Mouse (Mus musculus): ENCODE data around the gene Wdr63.
"Not testable (repeated sequence)": the region's sequence is repeated elsewhere in the genome, so short reads cannot be mapped to it uniquely, and the experiment has no call there.

Gene Wdr63

DNA sequence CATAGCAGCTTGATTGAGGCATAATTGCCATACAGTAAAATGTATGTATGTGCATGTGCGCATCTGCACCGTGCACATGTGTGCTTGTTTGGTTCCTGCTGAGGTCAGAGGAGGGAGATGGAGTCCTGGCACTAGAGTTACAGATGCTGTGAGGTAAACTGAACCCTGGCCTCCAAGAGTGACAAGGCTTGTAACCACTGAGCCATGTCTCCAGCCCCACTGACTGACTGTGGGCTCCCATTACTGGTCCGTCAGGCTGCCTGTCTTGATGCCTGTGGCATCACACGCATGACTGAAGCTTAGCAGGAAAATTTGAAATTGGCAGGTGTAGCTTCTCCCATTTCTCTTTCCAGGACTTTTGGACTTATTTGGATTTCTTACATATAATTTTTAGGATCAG lies 97.2 kb downstream of the Wdr63 start:
- DNase-seq (ENCODE audit: low read depth): no peak

DNA sequence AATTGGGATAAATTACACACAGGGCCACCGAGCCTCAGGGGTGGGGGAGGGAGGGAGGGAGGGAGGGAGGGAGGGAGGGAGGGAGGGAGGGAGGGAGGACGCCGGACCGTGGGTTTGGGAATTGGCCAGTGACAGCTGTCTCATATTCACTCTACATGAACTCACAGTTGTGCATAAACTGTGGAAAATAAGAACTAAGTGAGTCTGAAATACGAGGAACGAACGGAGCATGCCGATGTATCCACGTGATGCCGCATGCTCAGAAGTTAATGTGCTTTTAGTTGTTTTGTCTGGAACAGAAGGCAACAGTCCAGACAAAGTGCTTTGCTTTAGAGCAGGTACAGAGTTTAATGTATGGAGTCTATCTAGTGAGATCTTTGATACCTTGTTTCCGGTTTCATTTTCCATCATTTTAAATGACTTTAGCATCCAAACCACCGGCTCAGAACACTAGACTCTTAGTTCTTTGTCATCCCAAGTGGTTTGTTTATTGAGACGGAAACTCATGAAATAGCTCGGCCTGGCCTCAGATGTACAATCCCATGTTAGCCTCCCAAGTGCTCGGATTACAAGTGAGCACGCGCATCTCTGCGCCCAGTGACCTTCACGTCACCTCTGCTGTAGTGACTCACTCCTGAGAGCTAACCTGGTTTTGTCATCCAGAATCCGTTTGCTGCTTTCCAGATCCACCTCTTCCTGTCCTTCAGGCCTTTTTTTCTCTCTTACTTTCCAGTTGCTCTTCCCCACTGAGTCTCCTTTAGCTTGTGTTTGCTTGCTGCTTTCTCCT lies 97.9 kb downstream of the Wdr63 start:
- DNase-seq (ENCODE audit: low read depth): peak; percentile 68

DNA sequence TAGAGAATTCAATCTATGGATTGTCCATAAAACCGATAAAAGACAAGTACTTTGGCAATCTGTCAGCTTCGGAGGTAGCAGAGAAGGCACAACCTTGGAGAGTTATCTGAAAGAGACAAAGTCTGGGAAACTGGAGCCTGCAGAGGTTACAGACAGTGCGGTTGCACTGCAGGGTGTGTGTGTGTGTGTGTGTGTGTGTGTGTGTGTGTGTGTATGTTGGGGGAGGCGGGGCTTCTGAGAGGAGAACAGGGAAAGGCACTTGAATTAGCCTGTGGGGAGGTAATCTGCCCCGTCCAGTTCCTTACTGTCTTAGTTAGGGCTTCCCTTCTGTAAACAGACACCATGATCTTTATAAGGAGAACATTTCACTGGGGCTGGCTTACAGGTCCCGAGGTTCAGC lies 100.1 kb downstream of the Wdr63 start:
- no peak for DNase-seq (ENCODE audit: low read depth)

DNA sequence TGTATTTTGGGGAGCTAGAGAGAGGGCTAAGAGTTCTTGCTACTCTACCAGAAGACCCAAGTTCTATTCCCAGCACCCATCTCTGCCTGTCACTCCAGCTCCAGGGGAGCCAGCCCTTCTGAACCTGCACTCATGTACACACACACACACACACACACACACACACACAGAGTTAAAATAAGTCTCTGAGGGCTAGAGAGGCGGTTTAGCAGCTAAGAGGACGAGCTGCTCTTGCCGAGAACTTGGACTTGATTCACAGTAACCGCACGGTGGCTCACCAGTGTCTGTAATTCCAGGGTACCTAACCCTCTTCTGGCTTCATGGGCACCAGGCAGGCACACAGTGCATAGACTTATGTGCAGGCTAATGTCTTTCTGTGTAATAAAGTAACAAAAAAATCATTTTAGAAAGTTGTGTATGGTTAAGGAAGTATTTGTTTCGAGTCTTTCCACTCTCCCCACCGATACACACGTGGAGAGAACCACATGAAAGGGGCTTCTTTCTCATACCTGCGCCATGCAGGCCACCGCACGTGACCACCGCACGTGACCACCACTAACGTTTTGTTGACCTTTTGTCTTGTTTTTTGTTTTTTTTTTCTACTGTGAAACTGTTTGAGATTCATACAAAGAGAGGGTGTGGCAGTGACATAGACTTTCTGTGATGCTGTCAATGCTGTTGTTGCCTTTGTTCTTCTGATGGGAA lies 103.4 kb downstream of the Wdr63 start:
- no peak for DNase-seq (ENCODE audit: low read depth)

DNA sequence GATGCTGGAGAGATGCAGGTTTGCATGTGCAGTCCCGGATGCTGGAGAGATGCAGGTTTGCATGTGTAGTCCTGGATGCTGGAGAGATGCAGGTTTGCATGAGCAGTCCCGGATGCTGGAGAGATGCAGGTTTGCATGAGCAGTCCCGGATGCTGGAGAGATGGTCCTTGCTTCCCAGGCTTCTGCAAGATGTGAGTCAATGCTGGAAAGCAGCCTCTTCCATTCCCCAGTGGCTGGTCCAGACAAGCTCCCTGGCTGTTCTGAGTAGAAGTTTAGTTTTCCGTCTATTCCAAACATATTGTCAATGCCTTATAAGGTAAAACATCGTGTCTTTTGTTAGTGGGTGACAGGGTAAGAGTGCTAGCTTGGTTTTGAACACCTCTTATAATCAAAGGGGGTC lies 111.4 kb downstream of the Wdr63 start:
- DNase-seq (ENCODE audit: low read depth): not testable (repeated sequence)

DNA sequence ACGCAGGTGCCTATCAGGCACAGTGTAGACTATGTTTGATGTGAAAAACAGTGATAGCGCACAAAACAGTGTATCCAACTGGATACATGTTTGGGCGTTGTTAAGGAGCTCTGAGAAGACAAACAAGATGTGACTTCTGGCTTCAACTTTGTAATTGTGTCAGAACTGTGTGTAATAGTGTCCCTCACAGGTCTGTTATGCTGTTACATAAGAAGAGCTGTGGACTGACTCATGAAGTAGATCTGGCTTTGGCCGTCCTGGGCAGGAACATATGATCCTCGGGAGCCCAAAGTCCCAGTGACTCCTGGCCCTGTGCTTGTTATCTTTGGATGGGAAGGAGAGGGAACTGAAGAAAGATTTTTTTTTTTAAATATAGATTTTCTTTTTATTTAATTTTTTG lies 112.4 kb downstream of the Wdr63 start:
- DNase-seq (ENCODE audit: low read depth): peak; percentile 40

DNA sequence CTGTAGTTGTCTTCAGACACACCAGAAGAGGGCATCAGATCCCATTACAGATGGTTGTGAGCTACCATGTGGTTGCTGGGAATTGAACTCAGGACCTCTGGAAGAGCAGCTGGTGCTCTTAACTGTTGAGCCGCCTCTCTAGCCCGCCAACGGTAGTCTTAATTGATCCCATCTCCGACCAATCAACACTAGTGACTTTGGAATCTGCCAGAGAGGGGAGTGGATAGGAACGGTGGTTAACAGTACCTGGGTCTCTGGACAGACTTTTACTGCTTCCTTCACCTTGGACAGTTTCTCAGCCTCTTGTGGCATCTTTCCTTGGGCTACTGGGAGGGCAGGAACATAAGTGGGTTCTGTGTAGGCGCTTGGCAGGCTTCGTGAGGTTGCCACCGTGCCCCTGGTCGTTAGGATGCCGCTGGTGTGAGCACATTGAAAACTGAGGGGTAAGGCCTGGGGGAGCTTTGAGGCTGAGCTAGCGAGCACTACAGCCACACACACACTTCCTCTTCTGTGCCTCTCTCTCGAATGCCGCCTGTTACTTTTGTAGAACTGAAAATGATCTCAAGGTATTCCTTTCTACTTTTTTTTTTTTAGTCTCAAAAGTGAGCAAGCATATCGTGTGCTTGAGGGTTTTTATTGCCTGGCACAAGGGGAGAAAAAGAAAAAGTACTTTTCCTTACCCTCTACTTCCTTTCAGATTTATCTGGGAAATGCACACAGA lies 114.3 kb downstream of the Wdr63 start:
- no peak for DNase-seq (ENCODE audit: low read depth)

DNA sequence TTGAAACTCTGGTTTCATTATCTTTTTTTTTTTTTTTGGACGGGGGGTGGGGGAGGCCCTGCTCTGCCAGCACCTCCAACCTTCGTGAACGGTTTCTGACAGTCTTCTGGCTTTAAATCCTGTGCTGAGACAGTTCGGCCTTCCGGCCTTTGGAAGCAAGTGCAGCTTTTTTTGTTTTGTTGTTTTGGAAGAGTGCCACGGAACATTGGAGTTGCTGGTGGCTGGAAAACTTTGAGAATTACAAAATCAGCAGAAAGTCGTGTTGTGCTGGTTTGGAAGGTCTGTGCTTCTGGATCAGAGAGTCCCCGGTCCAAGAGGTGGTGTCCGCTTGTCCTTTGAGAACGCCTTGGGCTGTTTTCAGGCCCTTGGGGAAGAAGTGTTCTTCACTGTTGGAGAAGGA lies 115.1 kb downstream of the Wdr63 start:
- DNase-seq (ENCODE audit: low read depth): peak; percentile 32

DNA sequence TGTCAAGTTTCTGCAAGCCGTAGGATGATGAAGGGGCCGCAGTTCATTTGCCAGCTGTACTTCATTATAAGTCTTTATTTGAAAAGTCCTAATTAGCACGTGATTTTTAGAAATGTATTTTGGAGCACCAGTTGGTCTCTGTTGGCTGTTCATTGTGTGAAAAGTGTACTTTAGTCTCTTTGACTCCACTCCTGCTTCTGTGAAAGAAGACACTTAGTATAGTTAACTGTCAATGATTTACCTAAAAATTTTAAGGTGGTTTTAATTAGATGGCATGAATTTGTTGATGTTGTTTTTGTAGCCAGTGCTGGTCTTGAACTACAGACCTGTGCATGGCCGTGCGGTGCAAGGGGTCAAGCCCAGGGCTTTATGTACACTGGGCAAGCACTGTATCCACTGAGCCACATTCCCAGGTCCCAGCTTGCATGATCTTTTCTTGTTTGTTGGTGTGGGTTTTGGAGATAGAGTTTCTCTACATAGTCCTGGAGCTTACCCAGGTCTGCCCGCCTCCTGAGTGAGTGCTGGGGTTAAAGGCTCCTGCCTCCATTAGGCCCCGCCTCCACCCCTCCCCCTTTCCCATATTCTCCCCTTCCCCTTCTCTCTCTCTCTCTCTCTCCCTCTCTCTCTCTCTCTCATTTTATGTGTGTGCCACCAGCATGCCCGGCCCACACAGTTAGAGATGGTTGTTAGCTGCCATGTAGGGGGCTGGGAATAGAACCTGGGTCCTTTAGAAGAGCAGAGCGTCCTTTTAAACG lies 115.8 kb downstream of the Wdr63 start:
- DNase-seq (ENCODE audit: low read depth): no peak

DNA sequence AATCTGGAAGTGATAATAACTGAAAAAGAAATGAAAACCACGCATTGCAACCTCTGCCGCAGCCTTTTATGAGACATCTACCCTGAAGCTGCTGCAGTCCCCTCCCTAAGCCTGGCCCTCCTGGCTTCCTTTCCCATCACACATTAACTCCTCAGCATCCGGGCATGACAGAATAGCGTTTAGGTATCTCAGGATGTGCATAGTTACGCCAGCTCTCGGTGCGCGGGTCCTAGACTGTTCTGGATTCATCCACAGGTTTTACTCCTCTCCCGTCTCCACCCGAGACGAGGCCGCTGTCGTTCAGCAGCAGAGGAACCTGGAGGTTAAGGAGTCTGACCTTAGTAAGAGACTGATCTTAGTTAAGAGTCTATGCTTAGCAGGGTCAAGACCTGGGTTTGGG lies 116.8 kb downstream of the Wdr63 start:
- no peak for DNase-seq (ENCODE audit: low read depth)
